Mouse (Mus musculus) G1E (cell line): ENCODE data around the gene Ep400.

ENCODE experiments used
- CTCF ChIP-seq: IDR thresholded peaks from 2 replicates; pipeline ENCODE4 v1.5.1; 2012; ENCODE audit warnings: low read depth, low read length, inconsistent platforms, mixed read lengths
- TAL1 ChIP-seq: conservative IDR thresholded peaks from 2 replicates; pipeline ENCODE4 v1.6.1; 2012; ENCODE audit warnings: low read depth, low read length, inconsistent platforms, mixed read lengths

GRCm38 (mm10) chr5:110801036-110801624, 30.6 kb upstream of the Ep400 start:
- no peak for TF ChIP-seq CTCF
- no peak for TF ChIP-seq TAL1
